Mouse (Mus musculus) kidney, adult 2 months (tissue): ENCODE results near the gene Tomm40.

ENCODE experiments used
- CTCF ChIP-seq: fragments of 200-500 bp; conservative IDR thresholded peaks from 2 replicates; pipeline ENCODE4 v1.5.1; 2011; ENCODE audit warnings: low read depth, mild to moderate bottlenecking, control low read depth, low read length, moderate library complexity, mixed read lengths; ENCODE audit not compliant: insufficient read depth, insufficient read length
- POLR2A ChIP-seq: fragments of 200-500 bp; IDR thresholded peaks from one replicate; pipeline ENCODE4 v1.6.1; 2011; ENCODE audit warnings: low read depth, low read length, control low read depth

- TF ChIP-seq CTCF = no peak
- no peak for TF ChIP-seq POLR2A
Observed at GRCm38 (mm10) chr7:19702859-19703555, 12.2 kb downstream of the Tomm40 start.
